Mouse (Mus musculus): ENCODE results near the gene Babam2. TPM values are rescaled to one million over a fixed set of nuclear protein-coding genes. Genes with fewer than 3 reads are reported as not detected.

Babam2 gene
- polyA plus RNA-seq, 1 experiment from 2014 or later: 37.3 TPM

DNA sequence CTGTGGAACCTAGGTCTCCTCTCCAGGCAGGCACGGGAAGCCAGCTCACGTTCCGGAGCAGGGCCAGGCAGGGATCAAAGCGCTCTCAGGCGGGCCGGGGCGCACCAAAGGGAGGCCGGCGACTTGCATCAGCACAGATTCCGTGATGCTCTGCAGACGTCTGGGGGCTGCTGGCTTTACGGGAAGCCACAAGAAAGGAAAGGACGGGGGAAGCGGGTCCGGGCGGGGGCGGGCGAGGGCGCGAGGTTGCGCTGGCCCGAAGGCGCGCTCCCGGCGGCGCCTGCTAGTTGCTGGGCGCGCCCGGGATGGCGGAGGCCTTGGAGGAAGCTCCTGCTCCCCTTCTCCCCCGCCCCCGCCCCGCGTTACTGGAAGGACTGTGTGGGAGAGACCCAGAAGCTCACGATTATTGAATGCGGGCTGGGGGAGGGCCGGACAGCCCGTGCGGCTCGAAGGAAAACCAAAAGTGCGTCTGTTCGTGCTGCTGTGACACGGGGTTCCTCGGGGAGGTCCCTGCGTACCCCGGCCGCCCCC lies 435.6 kb downstream of the Babam2 start:
- Histone ChIP-seq H3K9ac (ENCODE audit: low read length) (peak overlapping the region; percentile 95), H3K4me2 (ENCODE audit: low read length) (peak overlapping the region; percentile 91), H3K27ac (replicated peaks in 1 of 2; ENCODE audit: control insufficient read depth in 1 of 2, insufficient read depth in 1 of 2, low read depth in 2 of 2, low read length in 2 of 2) (peak overlapping the region; percentile 85 to 100), H3K4me1 (ENCODE audit: control insufficient read depth in 2 of 2, insufficient read depth in 2 of 2, low read length in 2 of 2) (peaks cover 2 to 13% of the 10 kb centered on the region in 2 experiments; a peak in 2 of 4 replicates), H3K36me3 (ENCODE audit: control insufficient read depth, insufficient read depth, low read length) (no peaks in the 10 kb centered on the region), H3K4me3 (ENCODE audit: control insufficient read depth in 1 of 2, insufficient read depth in 1 of 2, low read depth in 1 of 2, low read length in 2 of 2) (peak overlapping the region; percentile 54 to 78), H3K27me3 (ENCODE audit: control insufficient read depth, insufficient read depth, low read length) (peaks cover 3% of the 10 kb centered on the region; the same call in 1 of the 2 replicates), H3K9me3 (ENCODE audit: control insufficient read depth, low read length) (no peaks in the 10 kb centered on the region)
- no peak for ATAC-seq (ENCODE audit: insufficient number of reproducible peaks, insufficient read depth, low FRiP score, low read depth)
- under 1% methylated on average over 29 of the region's 48 CpGs for WGBS

DNA sequence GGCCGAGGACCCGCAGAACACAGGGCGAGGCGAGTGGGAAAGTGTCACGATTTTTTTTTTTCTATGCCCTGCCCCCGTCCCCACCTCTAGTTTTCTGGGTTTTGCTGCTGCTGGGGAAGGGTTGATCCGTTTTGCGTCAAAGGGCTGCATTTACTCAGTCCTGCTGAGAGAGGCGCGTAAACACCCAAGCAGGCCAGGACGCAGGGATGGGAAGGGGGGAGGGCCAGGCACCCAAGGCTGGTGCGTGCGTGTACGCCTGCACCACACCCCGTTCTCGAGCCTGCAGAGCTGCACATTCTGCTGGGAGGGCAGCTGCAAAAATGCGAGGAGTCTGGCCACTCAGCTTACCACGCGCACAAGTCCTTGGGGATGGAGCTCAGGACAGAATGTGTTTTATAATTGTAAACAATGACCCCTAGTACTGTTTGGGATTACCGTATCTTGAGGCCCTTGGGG lies 436.1 kb downstream of the Babam2 start:
- no peaks in the 10 kb centered on the region for H3K36me3 ChIP-seq (ENCODE audit: control insufficient read depth, insufficient read depth, low read length)
- peak overlapping the region; percentile 54 to 78 for H3K4me3 ChIP-seq (ENCODE audit: control insufficient read depth in 1 of 2, insufficient read depth in 1 of 2, low read depth in 1 of 2, low read length in 2 of 2)
- H3K4me2 ChIP-seq (ENCODE audit: low read length): peak overlapping the region; percentile 91
- H3K9ac ChIP-seq (ENCODE audit: low read length): peak overlapping the region; percentile 95
- H3K27ac ChIP-seq (replicated peaks in 1 of 2; ENCODE audit: control insufficient read depth in 1 of 2, insufficient read depth in 1 of 2, low read depth in 2 of 2, low read length in 2 of 2): peak overlapping the region; percentile 85 to 100
- peaks cover 2 to 18% of the 10 kb centered on the region in 2 experiments; a peak in 2 of 4 replicates for H3K4me1 ChIP-seq (ENCODE audit: control insufficient read depth in 2 of 2, insufficient read depth in 2 of 2, low read length in 2 of 2)
- WGBS: under 1% methylated on average over 20 of the region's 20 CpGs
- no peak for ATAC-seq (ENCODE audit: insufficient number of reproducible peaks, insufficient read depth, low FRiP score, low read depth)
- H3K9me3 ChIP-seq (ENCODE audit: control insufficient read depth, low read length): no peaks in the 10 kb centered on the region
- H3K27me3 ChIP-seq (ENCODE audit: control insufficient read depth, insufficient read depth, low read length): peaks cover 3% of the 10 kb centered on the region; the same call in 1 of the 2 replicates

- Histone ChIP-seq H3K27ac (replicated peaks in 1 of 2; ENCODE audit: control insufficient read depth in 1 of 2, insufficient read depth in 1 of 2, low read depth in 2 of 2, low read length in 2 of 2) (peak overlapping the region; percentile 85 to 100), H3K9ac (ENCODE audit: low read length) (peak overlapping the region; percentile 95), H3K4me3 (ENCODE audit: control insufficient read depth in 1 of 2, insufficient read depth in 1 of 2, low read depth in 1 of 2, low read length in 2 of 2) (peak overlapping the region; percentile 54 to 78), H3K27me3 (ENCODE audit: control insufficient read depth, insufficient read depth, low read length) (peaks cover 3% of the 10 kb centered on the region; the same call in 1 of the 2 replicates), H3K4me2 (ENCODE audit: low read length) (peak overlapping the region; percentile 91), H3K36me3 (ENCODE audit: control insufficient read depth, insufficient read depth, low read length) (no peaks in the 10 kb centered on the region), H3K4me1 (ENCODE audit: control insufficient read depth in 2 of 2, insufficient read depth in 2 of 2, low read length in 2 of 2) (peaks cover 2 to 24% of the 10 kb centered on the region in 2 experiments; a peak in 3 of 4 replicates), H3K9me3 (ENCODE audit: control insufficient read depth, low read length) (no peaks in the 10 kb centered on the region)
- WGBS: 3% methylated on average over 21 of the region's 21 CpGs
- no peak for ATAC-seq (ENCODE audit: insufficient number of reproducible peaks, insufficient read depth, low FRiP score, low read depth)
These were observed 436.7 kb downstream of the Babam2 start for GRCm38 (mm10) chr5:32134051-32134732.

Small RNAs within 50 kb of the gene (microRNA-seq; reads per million reads assigned to microRNA genes)
- not detected for gene Mir3473e

Other genes starting within 250 kb of the Babam2 start
- 32.7 and 34.4 TPM in 2 replicates for gene Zfp512, start 245.3 kb upstream of the Babam2 start, polyA plus RNA-seq (2014; fragmentation: Nextera tagmentation; extraction: Ambion mirVana)
- not detected in 2 replicates for gene 4930548H24Rik, start 211.9 kb upstream of the Babam2 start, polyA plus RNA-seq (2014; fragmentation: Nextera tagmentation; extraction: Ambion mirVana)
- 37.9 and 38.8 TPM in 2 replicates for gene Gpn1, start 202.9 kb upstream of the Babam2 start, polyA plus RNA-seq (2014; fragmentation: Nextera tagmentation; extraction: Ambion mirVana)
- gene Slc4a1ap, start 170.7 kb upstream of the Babam2 start, polyA plus RNA-seq (2014; fragmentation: Nextera tagmentation; extraction: Ambion mirVana): 17.6 and 19.5 TPM in 2 replicates
- gene Supt7l, start 169.9 kb upstream of the Babam2 start, polyA plus RNA-seq (2014; fragmentation: Nextera tagmentation; extraction: Ambion mirVana): 16.7 and 16.9 TPM in 2 replicates
- 435 and 456 TPM in 2 replicates for gene Mrpl33, start 100.7 kb upstream of the Babam2 start, polyA plus RNA-seq (2014; fragmentation: Nextera tagmentation; extraction: Ambion mirVana)
- gene Rbks, start 57 bp upstream of the Babam2 start, polyA plus RNA-seq (2014; fragmentation: Nextera tagmentation; extraction: Ambion mirVana): 3.6 and 4.5 TPM in 2 replicates

Data from heart, embryonic 14.5 days (tissue).